Mouse (Mus musculus) heart, embryonic 16.5 days (tissue): ENCODE results near the gene Rgsl1. TPM values are rescaled to one million over a fixed set of nuclear protein-coding genes. Genes with fewer than 3 reads are reported as not detected.

Source experiments
- ATAC-seq: fragments of 200-750 bp; cut with Nextera tagmentation; replicated peaks from 2 replicates; pipeline ENCODE4 v1.8.0; 2017; ENCODE audit warnings: moderate number of reproducible peaks; ENCODE audit not compliant: insufficient read depth, low FRiP score; ENCODE audit errors: extremely low read depth
- H3K27ac ChIP-seq: fragments of 300-500 bp; sonication (generic); 2 replicates; pipeline ENCODE4 v1.5.1; 2014; ENCODE audit warnings: mild to moderate bottlenecking, low read length, control low read depth, moderate library complexity
- H3K27me3 ChIP-seq: fragments of 300-500 bp; sonication (generic); 2 replicates; pipeline ENCODE4 v1.6.1; 2014; ENCODE audit warnings: low read length, mixed read lengths; ENCODE audit not compliant: control insufficient read depth, insufficient read depth
- H3K36me3 ChIP-seq: fragments of 300-500 bp; sonication (generic); 2 replicates; pipeline ENCODE4 v1.6.1; 2014; ENCODE audit not compliant: control insufficient read depth, insufficient read depth
- H3K4me1 ChIP-seq: fragments of 300-500 bp; sonication (generic); 2 replicates; pipeline ENCODE4 v1.6.1; 2014; ENCODE audit warnings: low read length, mixed read lengths; ENCODE audit not compliant: control insufficient read depth, insufficient read depth
- H3K4me2 ChIP-seq: fragments of 300-500 bp; sonication (generic); 2 replicates; pipeline ENCODE4 v1.6.1; 2014; ENCODE audit warnings: low read depth, mild to moderate bottlenecking, control low read depth, low read length
- H3K4me3 ChIP-seq: fragments of 300-500 bp; sonication (generic); 2 replicates; pipeline ENCODE4 v1.5.1; 2014; ENCODE audit warnings: mild to moderate bottlenecking, control low read depth, low read length
- H3K9ac ChIP-seq: fragments of 300-500 bp; sonication (generic); 2 replicates; pipeline ENCODE4 v1.6.1; 2014; ENCODE audit warnings: low read length, control low read depth
- H3K9me3 ChIP-seq: fragments of 300-500 bp; sonication (generic); replicated peaks from 2 replicates; pipeline ENCODE4 v1.6.1; 2016; ENCODE audit warnings: low read length; ENCODE audit not compliant: control insufficient read depth
- WGBS: fragments of 180-500 bp; shearing (Covaris S2); extraction: QIAGEN DNeasy Blood & Tissue Kit; methylation state at CpG from one replicate; pipeline ENCODE4 v1.1.7; 2014; 5-methylcytosine and 5-hydroxymethylcytosine counted together
- polyA plus RNA-seq: library from polyadenylated mRNA; unstranded; fragments of >200 nt; fragmentation: Nextera tagmentation; extraction: Ambion mirVana; gene quantifications from 2 replicates; pipeline ENCODE4 v1.2.1, GENCODE M21; 2015

Gene Rgsl1
- polyA plus RNA-seq, 1 experiment from 2014 or later, result not detected

DNA sequence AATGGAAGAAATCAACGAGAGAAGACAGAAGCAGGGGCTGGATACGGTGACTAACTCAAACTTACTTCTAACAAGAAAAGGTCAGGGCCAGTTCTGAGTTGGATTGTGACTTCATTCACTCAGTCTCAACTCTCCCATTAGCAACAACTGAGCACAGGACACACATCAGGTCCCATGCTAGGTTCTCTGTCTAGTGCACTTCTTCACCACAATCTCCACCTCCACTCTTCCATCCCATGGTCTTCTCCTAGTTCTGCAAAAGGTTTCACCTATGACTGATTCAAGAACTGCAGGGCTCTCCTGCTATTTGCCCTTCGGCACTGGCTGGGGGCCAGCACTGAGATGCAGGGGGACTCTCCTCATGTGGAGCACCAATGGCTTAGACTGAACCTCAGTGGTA lies 49.7 kb downstream of the Rgsl1 start:
- H3K4me1 ChIP-seq, result no peaks in the 10 kb centered on the region
- WGBS, result 80% methylated on average over 3 of the region's 3 CpGs
- ATAC-seq, result no peak
- H3K4me2 ChIP-seq, result no peak overlapping the region
- H3K36me3 ChIP-seq, result no peaks in the 10 kb centered on the region
- no peak overlapping the region for H3K4me3 ChIP-seq
- no peak overlapping the region for H3K9ac ChIP-seq
- no peak overlapping the region for H3K27ac ChIP-seq
- no peaks in the 10 kb centered on the region for H3K9me3 ChIP-seq
- no peaks in the 10 kb centered on the region; the same call in 1 of the 2 replicates for H3K27me3 ChIP-seq

- Histone ChIP-seq H3K9me3 (no peaks in the 10 kb centered on the region), H3K4me2 (no peak overlapping the region), H3K9ac (no peak overlapping the region), H3K27me3 (no peaks in the 10 kb centered on the region; the same call in 1 of the 2 replicates), H3K27ac (no peak overlapping the region), H3K4me1 (no peaks in the 10 kb centered on the region), H3K36me3 (no peaks in the 10 kb centered on the region), H3K4me3 (no peak overlapping the region)
- ATAC-seq, result no peak
- WGBS, result 38% methylated on average over 2 of the region's 2 CpGs
These were observed 53.2 kb downstream of the Rgsl1 start for GRCm38 (mm10) chr1:153790708-153791107.

GRCm38 (mm10) chr1:153785608-153786007 lies 58.3 kb downstream of the Rgsl1 start:
- WGBS, result 43% methylated on average over 4 of the region's 4 CpGs

GRCm38 (mm10) chr1:153783339-153783738 lies 60.6 kb downstream of the Rgsl1 start:
- WGBS, result 56% methylated on average over 1 of the region's 1 CpGs
- H3K36me3 ChIP-seq, result no peaks in the 10 kb centered on the region
- no peak overlapping the region for H3K4me3 ChIP-seq
- H3K9me3 ChIP-seq, result no peaks in the 10 kb centered on the region
- H3K27ac ChIP-seq, result no peak overlapping the region
- no peaks in the 10 kb centered on the region for H3K27me3 ChIP-seq
- H3K4me2 ChIP-seq, result no peak overlapping the region
- no peak for ATAC-seq
- no peak overlapping the region for H3K9ac ChIP-seq
- H3K4me1 ChIP-seq, result no peaks in the 10 kb centered on the region

More at GRCm38 (mm10) chr1:153785608-153786007, 58.3 kb downstream of the Rgsl1 start:
- Histone ChIP-seq H3K9me3 (no peaks in the 10 kb centered on the region), H3K9ac (no peak overlapping the region), H3K27me3 (no peaks in the 10 kb centered on the region), H3K4me3 (no peak overlapping the region), H3K4me2 (no peak overlapping the region), H3K36me3 (no peaks in the 10 kb centered on the region), H3K27ac (no peak overlapping the region), H3K4me1 (no peaks in the 10 kb centered on the region)
- ATAC-seq, result no peak

- Histone ChIP-seq H3K36me3 (no peaks in the 10 kb centered on the region), H3K4me1 (no peaks in the 10 kb centered on the region), H3K27me3 (no peaks in the 10 kb centered on the region), H3K4me3 (no peak overlapping the region), H3K9me3 (no peaks in the 10 kb centered on the region), H3K9ac (no peak overlapping the region), H3K4me2 (no peak overlapping the region), H3K27ac (no peak overlapping the region)
- no peak for ATAC-seq
- 85% methylated on average over 10 of the region's 10 CpGs for WGBS
These were observed 65.7 kb downstream of the Rgsl1 start for GRCm38 (mm10) chr1:153778205-153778604.

DNA sequence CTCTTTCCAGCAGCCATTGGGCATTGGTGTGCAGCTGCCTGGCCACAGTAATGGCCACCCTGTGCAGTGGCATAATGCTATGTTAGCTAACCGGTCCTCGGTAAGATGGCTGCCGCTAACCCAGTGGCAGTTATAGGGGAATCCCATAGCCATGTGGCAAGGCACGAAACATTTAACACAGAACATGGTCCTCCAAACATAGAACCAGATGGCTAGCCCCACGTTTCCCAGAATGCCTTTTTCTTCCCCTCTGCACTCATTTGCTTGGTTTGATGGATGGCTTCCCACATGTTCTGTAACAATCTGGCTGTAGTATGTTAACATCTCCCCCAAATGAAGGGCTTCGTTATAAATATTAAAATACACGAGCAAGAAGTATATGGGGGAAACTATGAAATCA lies 67.7 kb downstream of the Rgsl1 start:
- no peak for ATAC-seq
- H3K36me3 ChIP-seq, result no peaks in the 10 kb centered on the region
- no peak overlapping the region for H3K4me3 ChIP-seq
- no peaks in the 10 kb centered on the region for H3K4me1 ChIP-seq
- no peaks in the 10 kb centered on the region for H3K9me3 ChIP-seq
- H3K4me2 ChIP-seq, result no peak overlapping the region
- H3K27ac ChIP-seq, result no peak overlapping the region
- no peak overlapping the region for H3K9ac ChIP-seq
- WGBS, result 87% methylated on average over 7 of the region's 7 CpGs
- no peaks in the 10 kb centered on the region for H3K27me3 ChIP-seq

DNA sequence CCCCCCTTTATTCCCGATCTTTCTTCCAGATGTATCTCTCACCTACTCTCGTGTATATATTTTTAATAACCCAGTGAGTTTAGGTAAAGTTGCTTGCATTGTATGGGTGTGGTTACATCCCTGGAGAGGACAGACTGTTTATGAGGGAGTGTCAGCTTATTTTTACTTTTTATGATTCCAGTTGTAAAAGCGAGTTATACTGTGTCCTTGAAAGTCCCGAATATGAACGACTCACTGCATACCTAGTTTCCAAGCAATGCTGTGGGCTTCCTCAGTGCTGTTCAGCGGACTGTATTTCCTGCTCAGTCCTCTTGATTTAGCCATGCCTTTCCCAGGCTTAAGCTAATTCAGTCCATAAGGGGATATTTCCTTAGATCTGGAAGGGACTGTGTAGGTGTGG lies 68.8 kb downstream of the Rgsl1 start:
- no peaks in the 10 kb centered on the region for H3K4me1 ChIP-seq

GRCm38 (mm10) chr1:153770776-153771167 lies 73.2 kb downstream of the Rgsl1 start:
- no peaks in the 10 kb centered on the region for H3K27me3 ChIP-seq
- H3K4me2 ChIP-seq, result no peak overlapping the region
- H3K36me3 ChIP-seq, result no peaks in the 10 kb centered on the region
- ATAC-seq, result no peak
- H3K9ac ChIP-seq, result no peak overlapping the region
- H3K9me3 ChIP-seq, result no peaks in the 10 kb centered on the region
- WGBS, result 88% methylated on average over 1 of the region's 1 CpGs
- no peak overlapping the region for H3K4me3 ChIP-seq
- H3K4me1 ChIP-seq, result no peaks in the 10 kb centered on the region
- no peak overlapping the region for H3K27ac ChIP-seq

More for the DNA sequence above, 68.8 kb downstream of the Rgsl1 start:
- no peak for ATAC-seq
- no peak overlapping the region for H3K4me3 ChIP-seq
- H3K27me3 ChIP-seq, result no peaks in the 10 kb centered on the region
- no peaks in the 10 kb centered on the region for H3K9me3 ChIP-seq
- 77% methylated on average over 6 of the region's 6 CpGs for WGBS
- H3K36me3 ChIP-seq, result no peaks in the 10 kb centered on the region
- H3K9ac ChIP-seq, result no peak overlapping the region
- H3K4me2 ChIP-seq, result no peak overlapping the region
- H3K27ac ChIP-seq, result no peak overlapping the region

DNA sequence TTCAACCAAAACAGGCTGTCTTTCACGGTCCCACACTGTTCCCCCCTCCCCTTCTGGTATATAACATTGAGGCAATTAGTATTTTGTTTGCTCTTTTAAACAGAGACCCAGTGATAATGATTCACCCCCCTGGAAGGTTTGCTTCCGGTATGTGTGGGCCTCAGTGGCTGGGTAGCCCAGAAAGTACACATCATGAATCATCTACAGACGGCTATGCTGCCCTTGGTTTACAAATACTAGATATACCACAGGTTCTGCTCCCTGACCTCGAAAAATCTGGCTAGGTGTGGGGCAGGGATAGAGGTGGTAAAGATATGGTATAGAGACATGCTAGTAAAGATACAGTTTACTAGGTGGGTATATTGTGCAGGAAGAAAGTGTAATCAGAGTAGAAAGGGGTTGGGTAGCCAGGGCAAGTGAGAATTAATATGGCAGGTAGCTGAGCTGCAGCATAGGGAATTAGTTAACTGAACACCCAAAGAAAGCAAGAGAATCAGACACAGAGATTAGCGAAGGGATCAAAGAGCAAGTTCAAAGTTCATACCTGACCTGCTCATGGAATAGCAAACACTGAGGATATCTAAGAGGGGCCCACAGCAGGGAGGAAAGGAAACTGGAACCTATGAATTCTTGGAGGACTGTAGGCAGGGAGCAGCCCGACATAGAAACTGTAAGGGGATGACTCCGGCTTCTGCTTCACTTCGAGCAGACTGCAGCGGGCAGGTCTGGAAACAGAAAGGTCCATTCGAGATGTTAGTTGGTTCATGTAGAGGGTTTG lies 73.8 kb downstream of the Rgsl1 start:
- Histone ChIP-seq H3K4me2 (no peak overlapping the region), H3K4me1 (no peaks in the 10 kb centered on the region), H3K4me3 (no peak overlapping the region), H3K27me3 (no peaks in the 10 kb centered on the region), H3K9me3 (no peaks in the 10 kb centered on the region), H3K36me3 (no peaks in the 10 kb centered on the region), H3K9ac (no peak overlapping the region), H3K27ac (no peak overlapping the region)
- no peak for ATAC-seq
- 73% methylated on average over 10 of the region's 10 CpGs for WGBS
